Mouse (Mus musculus): ENCODE measurements at regions not wholly inside any gene's neighbourhood (a gene's known extent, or its start where the extent isn't known, plus 50 kb on each side); places are given as distances from the start of the nearest gene placed in this dataset.

- TF ChIP-seq CTCF (IDR thresholded peaks at IDR 0.05; ENCODE audit: low read depth) (no peak), EP300 (IDR thresholded peaks at IDR 0.05; ENCODE audit: low read depth) (peak; percentile 33; the same call in 1 of the 2 replicates)
These were observed 202.7 kb downstream of the Pik3r1 start for GRCm38 (mm10) chr13:101565323-101565722.

Data from liver, embryonic 14.5 days (tissue).